Mouse (Mus musculus): ENCODE measurements around the gene Gm49368. TPM values are rescaled to one million over a fixed set of nuclear protein-coding genes. Genes with fewer than 3 reads are reported as not detected.

Gm49368 gene
- polyA plus RNA-seq, 1 experiment from 2014 or later, result not detected

DNA sequence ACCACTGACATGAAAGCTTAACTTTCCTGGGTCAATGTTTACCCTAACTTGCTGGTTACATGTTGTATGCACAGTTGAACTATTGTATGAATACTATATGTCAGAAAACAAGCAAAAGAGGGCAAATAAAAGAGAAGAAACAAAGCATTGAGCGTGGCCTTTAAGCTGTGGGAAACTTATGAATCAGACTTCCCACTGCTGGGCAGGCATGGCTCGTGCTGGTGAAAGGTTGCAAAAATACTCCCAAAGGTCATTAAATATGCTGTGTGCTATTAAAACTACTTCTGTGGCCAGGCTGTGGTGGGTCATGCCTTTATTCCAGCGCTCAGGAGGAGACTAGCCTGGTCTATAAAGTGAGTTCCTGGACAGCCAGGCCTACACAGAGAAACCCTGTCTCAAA is 107.5 kb downstream of the Gm49368 start:
- Histone ChIP-seq H3K27ac (ENCODE audit: low read depth, low read length) (no peak overlapping the region), H3K36me3 (ENCODE audit: control insufficient read depth, insufficient read depth, low read length) (no peaks in the 10 kb centered on the region), H3K9me3 (ENCODE audit: control insufficient read depth, low read length) (no peaks in the 10 kb centered on the region), H3K4me3 (ENCODE audit: low read depth, low read length) (no peak overlapping the region), H3K4me2 (ENCODE audit: low read depth, low read length) (no peak overlapping the region), H3K4me1 (ENCODE audit: control insufficient read depth, insufficient read depth, low read length) (no peaks in the 10 kb centered on the region), H3K9ac (replicated peaks; ENCODE audit: low read depth, low read length) (no peak overlapping the region), H3K27me3 (ENCODE audit: control insufficient read depth, insufficient read depth, low read length) (no peaks in the 10 kb centered on the region)
- 66% methylated on average over 3 of the region's 3 CpGs for WGBS
- no peak for ATAC-seq (ENCODE audit: low read depth)

Other genes with a start within 250 kb of the Gm49368 start
- gene Stx4a, start 238.4 kb upstream of the Gm49368 start, polyA plus RNA-seq (2014; fragmentation: Nextera tagmentation; extraction: Ambion mirVana), result 9.8 and 13.5 TPM in 2 replicates
- 65.9 and 66.9 TPM in 2 replicates for gene Stx1b, start 238.1 kb upstream of the Gm49368 start, polyA plus RNA-seq (2014; fragmentation: Nextera tagmentation; extraction: Ambion mirVana)
- gene Zfp646, start 186.5 kb upstream of the Gm49368 start, polyA plus RNA-seq (2014; fragmentation: Nextera tagmentation; extraction: Ambion mirVana), result 12.0 and 13.1 TPM in 2 replicates
- 29.7 and 30.7 TPM in 2 replicates for gene Zfp668, start 185.9 kb upstream of the Gm49368 start, polyA plus RNA-seq (2014; fragmentation: Nextera tagmentation; extraction: Ambion mirVana)
- gene Prss53, start 171.7 kb upstream of the Gm49368 start, polyA plus RNA-seq (2014; fragmentation: Nextera tagmentation; extraction: Ambion mirVana), result 0.37 and 0.57 TPM in 2 replicates
- 0.40 and 0.54 TPM in 2 replicates for gene Gm21974, start 167.2 kb upstream of the Gm49368 start, polyA plus RNA-seq (2014; fragmentation: Nextera tagmentation; extraction: Ambion mirVana)
- 59.2 and 81.7 TPM in 2 replicates for gene Vkorc1, start 167.1 kb upstream of the Gm49368 start, polyA plus RNA-seq (2014; fragmentation: Nextera tagmentation; extraction: Ambion mirVana)
- gene Bckdk, start 158.6 kb upstream of the Gm49368 start, polyA plus RNA-seq (2014; fragmentation: Nextera tagmentation; extraction: Ambion mirVana), result 58.0 and 65.8 TPM in 2 replicates
- 48.6 and 49.4 TPM in 2 replicates for gene Kat8, start 150.2 kb upstream of the Gm49368 start, polyA plus RNA-seq (2014; fragmentation: Nextera tagmentation; extraction: Ambion mirVana)
- gene Prss8, start 132.6 kb upstream of the Gm49368 start, polyA plus RNA-seq (2014; fragmentation: Nextera tagmentation; extraction: Ambion mirVana), result 0.39 TPM in 1 of 2 replicates, not detected in the other
- 14.4 and 14.8 TPM in 2 replicates for gene Prss36, start 116.0 kb upstream of the Gm49368 start, polyA plus RNA-seq (2014; fragmentation: Nextera tagmentation; extraction: Ambion mirVana)
- 47.6 and 52.2 TPM in 2 replicates for gene Fus, start 95.2 kb upstream of the Gm49368 start, polyA plus RNA-seq (2014; fragmentation: Nextera tagmentation; extraction: Ambion mirVana)
- gene Pycard, start 68.8 kb upstream of the Gm49368 start, polyA plus RNA-seq (2014; fragmentation: Nextera tagmentation; extraction: Ambion mirVana), result 4.6 and 6.1 TPM in 2 replicates
- not detected in 2 replicates for gene Trim72, start 58.7 kb upstream of the Gm49368 start, polyA plus RNA-seq (2014; fragmentation: Nextera tagmentation; extraction: Ambion mirVana)
- gene Itgam, start within 50 bp of the Gm49368 start, polyA plus RNA-seq (2014; fragmentation: Nextera tagmentation; extraction: Ambion mirVana), result 0.25 and 1.2 TPM in 2 replicates
- gene Itgax, start 66.9 kb downstream of the Gm49368 start, polyA plus RNA-seq (2014; fragmentation: Nextera tagmentation; extraction: Ambion mirVana), result 0.15 TPM in 1 of 2 replicates, not detected in the other
- not detected in 2 replicates for gene Itgad, start 91.7 kb downstream of the Gm49368 start, polyA plus RNA-seq (2014; fragmentation: Nextera tagmentation; extraction: Ambion mirVana)
- 0.86 TPM in 1 of 2 replicates, not detected in the other for gene Cox6a2, start 143.7 kb downstream of the Gm49368 start, polyA plus RNA-seq (2014; fragmentation: Nextera tagmentation; extraction: Ambion mirVana)
- 9.0 and 10.7 TPM in 2 replicates for gene Armc5, start 174.7 kb downstream of the Gm49368 start, polyA plus RNA-seq (2014; fragmentation: Nextera tagmentation; extraction: Ambion mirVana)
- gene 9130023H24Rik, start 175.3 kb downstream of the Gm49368 start, polyA plus RNA-seq (2014; fragmentation: Nextera tagmentation; extraction: Ambion mirVana), result 9.5 and 9.7 TPM in 2 replicates
- gene Tgfb1i1, start 184.1 kb downstream of the Gm49368 start, polyA plus RNA-seq (2014; fragmentation: Nextera tagmentation; extraction: Ambion mirVana), result 15.2 and 24.7 TPM in 2 replicates
- not detected in 2 replicates for gene Slc5a2, start 203.0 kb downstream of the Gm49368 start, polyA plus RNA-seq (2014; fragmentation: Nextera tagmentation; extraction: Ambion mirVana)
- gene BC017158, start 235.5 kb downstream of the Gm49368 start, polyA plus RNA-seq (2014; fragmentation: Nextera tagmentation; extraction: Ambion mirVana), result 25.9 and 27.9 TPM in 2 replicates